Mouse (Mus musculus): Measurements from ENCODE around the gene Mettl21a.
"Not testable (repeated sequence)": the region's sequence is repeated elsewhere in the genome, so short reads cannot be mapped to it uniquely, and the experiment has no call there.

The Mettl21a gene

GRCm38 (mm10) chr1:64614311-64614710, 2.7 kb downstream of the Mettl21a start:
- DNase-seq (ENCODE audit: low read depth), result no peak

GRCm38 (mm10) chr1:64609976-64610375, 7.1 kb downstream of the Mettl21a start:
- no peak for DNase-seq (ENCODE audit: low read depth)

- no peak for DNase-seq (ENCODE audit: low read depth)
Observed at GRCm38 (mm10) chr1:64609145-64609544, 7.9 kb downstream of the Mettl21a start.

GRCm38 (mm10) chr1:64603381-64603780, 13.7 kb downstream of the Mettl21a start:
- no peak for DNase-seq (ENCODE audit: low read depth)

GRCm38 (mm10) chr1:64601242-64601842, 15.7 kb downstream of the Mettl21a start:
- DNase-seq (ENCODE audit: low read depth), result peak; percentile 48

- DNase-seq (ENCODE audit: low read depth), result no peak
Observed at GRCm38 (mm10) chr1:64600413-64601077, 16.5 kb downstream of the Mettl21a start.

GRCm38 (mm10) chr1:64598926-64599325, 18.1 kb downstream of the Mettl21a start:
- DNase-seq (ENCODE audit: low read depth), result no peak

GRCm38 (mm10) chr1:64578801-64579200, 38.2 kb downstream of the Mettl21a start:
- DNase-seq (ENCODE audit: low read depth), result no peak

- DNase-seq (ENCODE audit: low read depth), result not testable (repeated sequence)
Observed at GRCm38 (mm10) chr1:64577911-64578310, 39.1 kb downstream of the Mettl21a start.

GRCm38 (mm10) chr1:64576732-64577131, 40.3 kb downstream of the Mettl21a start:
- no peak for DNase-seq (ENCODE audit: low read depth)

- DNase-seq (ENCODE audit: low read depth), result no peak
Observed at GRCm38 (mm10) chr1:64576022-64576421, 41.0 kb downstream of the Mettl21a start.

GRCm38 (mm10) chr1:64568206-64568605, 48.8 kb downstream of the Mettl21a start:
- no peak for DNase-seq (ENCODE audit: low read depth)

- DNase-seq (ENCODE audit: low read depth), result no peak
Observed at GRCm38 (mm10) chr1:64560105-64560504, 56.9 kb downstream of the Mettl21a start.

Measured in induced T-regulatory cell, adult 2 months (primary cell).